In the genomic region with DNA sequence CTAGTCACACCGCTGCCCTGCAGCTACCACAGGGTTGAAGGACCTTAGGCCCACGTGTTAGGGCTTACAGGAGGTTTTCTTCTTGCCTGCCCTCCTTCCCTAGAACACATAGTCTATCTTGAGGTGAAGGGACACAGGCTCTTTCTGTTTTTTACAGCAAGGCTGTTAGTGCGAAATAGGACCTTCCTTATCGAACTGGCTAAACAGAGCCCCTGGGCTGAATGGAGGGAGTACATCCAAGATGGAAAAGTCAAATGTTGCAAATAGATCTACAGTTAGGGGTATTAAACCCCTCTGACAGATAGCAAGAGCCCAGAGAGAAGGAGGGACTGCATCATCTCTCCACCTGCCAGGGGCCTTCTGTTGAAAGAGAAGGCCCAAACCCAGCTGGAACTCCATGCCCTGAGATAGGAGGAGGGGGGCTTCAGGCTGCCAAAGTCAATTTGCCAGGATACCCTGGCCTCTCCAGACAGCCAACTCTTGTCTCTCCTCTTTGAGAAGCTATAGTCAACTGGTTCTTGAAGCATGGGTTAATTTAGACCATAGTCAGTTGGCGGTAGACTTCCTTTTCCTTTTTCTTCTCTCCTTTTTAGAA, we compare ENCODE assay signal across 12 mouse cellular contexts. TPM values are rescaled to one million over a fixed set of nuclear protein-coding genes. Genes with fewer than 3 reads are reported as not detected.
DNase-seq lines count a peak whose midpoint lies in the region; ATAC-seq and TF ChIP-seq lines count a peak whose summit lies in the region.
"Had no signal": no experiment of that assay in that cellular context is flagged by ENCODE, and none has a peak within 500 bp of the region (broad histone marks: within the 10 kb centered on the region; RNA-seq: fewer than 3 reads in every experiment).

No protein-coding gene starts in this region.

- 59% methylated on average over 5 of the region's 5 CpGs for WGBS in lung, embryonic 16.5 days
- WGBS in lung, adult 2 months = 67% methylated on average over 5 of the region's 5 CpGs
- 48% methylated on average over 5 of the region's 5 CpGs for WGBS in midbrain, embryonic 11.5 days

- peaks cover 13% of the 10 kb centered on the region for H3K4me1 ChIP-seq in lung, embryonic 16.5 days (replicated peaks; ENCODE audit: control insufficient read depth, insufficient read depth, low read length)
- peaks cover 2% of the 10 kb centered on the region; the same call in 1 of the 2 replicates for H3K4me1 ChIP-seq in lung, adult 2 months (ENCODE audit: control insufficient read depth, insufficient read depth, low read length)
- peaks cover 57% of the 10 kb centered on the region for H3K4me1 ChIP-seq in midbrain, embryonic 11.5 days (ENCODE audit: control insufficient read depth, insufficient read depth, low read length)

- DNase-seq in cerebellum, postnatal 14 days = peak; percentile 52 to 65
- DNase-seq in lung, adult 2 months = no peak
- DNase-seq in midbrain, embryonic 11.5 days (ENCODE audit: low spot score, missing footprints) = peak; percentile 91
- no peak for DNase-seq in right cerebral cortex, postnatal 36 days (ENCODE audit: low spot score in 2 of 2)
- DNase-seq in gastrocnemius, postnatal 25 days = no peak
- no peak for DNase-seq in gastrocnemius, postnatal 36 days
- DNase-seq: B cell, adult 2 months had no signal

- H3K4me3 ChIP-seq in lung, embryonic 16.5 days (ENCODE audit: low read length) = no peak overlapping the region
- no peak overlapping the region for H3K4me3 ChIP-seq in lung, adult 2 months (replicated peaks; ENCODE audit: extremely low read depth, low read depth, low read length)
- H3K4me3 ChIP-seq in midbrain, embryonic 11.5 days (ENCODE audit: low read depth, low read length) = peak overlapping the region; percentile 39

- no peak for TF ChIP-seq CTCF in lung, adult 2 months (IDR thresholded peaks at IDR 0.05; ENCODE audit: insufficient read depth, low read length)

- H3K27ac ChIP-seq in lung, embryonic 16.5 days (ENCODE audit: low read length) = no peak overlapping the region
- no peak overlapping the region; the same call in 1 of the 2 replicates for H3K27ac ChIP-seq in midbrain, embryonic 11.5 days (ENCODE audit: low read depth, low read length)

- intact Hi-C loops in gastrocnemius, postnatal 36 days (cut with DNase I) = no loop called here

- H3K9ac ChIP-seq in lung, embryonic 16.5 days (ENCODE audit: low read length) = no peak overlapping the region
- peak overlapping the region; percentile 75 for H3K9ac ChIP-seq in midbrain, embryonic 11.5 days (ENCODE audit: low read length)

- H3K4me2 ChIP-seq in lung, embryonic 16.5 days (ENCODE audit: low read depth, low read length) = peak overlapping the region; percentile 63; the same call in 1 of the 2 replicates
- H3K4me2 ChIP-seq in midbrain, embryonic 11.5 days = peak overlapping the region; percentile 72

- no peaks in the 10 kb centered on the region for H3K36me3 ChIP-seq in lung, embryonic 16.5 days (ENCODE audit: control insufficient read depth, insufficient read depth, low read length)
- H3K36me3 ChIP-seq in midbrain, embryonic 11.5 days (ENCODE audit: control insufficient read depth, insufficient read depth, low read length) = no peaks in the 10 kb centered on the region

- TF ChIP-seq POLR2A in lung, adult 2 months (IDR thresholded peaks at IDR 0.05; ENCODE audit: borderline replicate concordance, extremely low read depth, low read depth, low read length) = no peak

- no peak for ATAC-seq in cerebellum, adult (ENCODE audit: insufficient number of reproducible peaks, low FRiP score, low TSS enrichment)
- ATAC-seq in lung, embryonic 16.5 days (ENCODE audit: low read depth) = no peak; the same call in 1 of the 2 replicates
- no peak for ATAC-seq in midbrain, embryonic 11.5 days (ENCODE audit: low FRiP score)

- peaks cover 77% of the 10 kb centered on the region for H3K27me3 ChIP-seq in lung, embryonic 16.5 days (ENCODE audit: control insufficient read depth, insufficient read depth, low read depth, low read length)
- peaks cover 51% of the 10 kb centered on the region for H3K27me3 ChIP-seq in midbrain, embryonic 11.5 days (ENCODE audit: control insufficient read depth, insufficient read depth, low read length)

- H3K9me3 ChIP-seq in lung, embryonic 16.5 days (ENCODE audit: control insufficient read depth, low read length) = no peaks in the 10 kb centered on the region
- no peaks in the 10 kb centered on the region for H3K9me3 ChIP-seq in midbrain, embryonic 11.5 days (ENCODE audit: control insufficient read depth, low read length)

RNA-seq across cellular contexts. Expression of a gene that starts 0.7 kb away (rescaled TPM):
- not detected in 2 replicates for polyA plus RNA-seq in lung, embryonic 16.5 days (2015; fragmentation: Nextera tagmentation; extraction: Ambion mirVana)
- not detected in 2 replicates for polyA plus RNA-seq in lung, adult 2 months (2012; rRNA removed)
- 0.62 and 0.64 TPM in 2 replicates for polyA plus RNA-seq in midbrain, embryonic 11.5 days (2014; fragmentation: Nextera tagmentation; extraction: Ambion mirVana)
- total RNA-seq in gastrocnemius, postnatal 25 days (2021) = not detected
- total RNA-seq in gastrocnemius, postnatal 36 days (2021) = not detected
- total RNA-seq: gastrocnemius, adult 8-10 months had no signal
- polyA plus RNA-seq: lung, postnatal 0 days had no signal

RNA-seq across cellular contexts. Expression of a gene that starts 13.8 kb away (rescaled TPM):
- polyA plus RNA-seq in lung, embryonic 16.5 days (2015; fragmentation: Nextera tagmentation; extraction: Ambion mirVana) = not detected in 2 replicates
- 0.06 TPM in 1 of 2 replicates, not detected in the other for polyA plus RNA-seq in lung, adult 2 months (2012; rRNA removed)
- polyA plus RNA-seq in midbrain, embryonic 11.5 days (2014; fragmentation: Nextera tagmentation; extraction: Ambion mirVana) = 14.6 and 15.8 TPM in 2 replicates
- total RNA-seq in gastrocnemius, postnatal 25 days (2021) = not detected
- total RNA-seq in gastrocnemius, postnatal 36 days (2021) = not detected
- total RNA-seq: gastrocnemius, adult 8-10 months had no signal
- polyA plus RNA-seq: lung, postnatal 0 days had no signal

RNA-seq across cellular contexts. Expression of a gene that starts 23.6 kb away (rescaled TPM):
- polyA plus RNA-seq in lung, embryonic 16.5 days (2015; fragmentation: Nextera tagmentation; extraction: Ambion mirVana) = not detected in 2 replicates
- not detected in 2 replicates for polyA plus RNA-seq in lung, adult 2 months (2012; rRNA removed)
- 5.8 and 6.3 TPM in 2 replicates for polyA plus RNA-seq in midbrain, embryonic 11.5 days (2014; fragmentation: Nextera tagmentation; extraction: Ambion mirVana)
- not detected for total RNA-seq in gastrocnemius, postnatal 25 days (2021)
- total RNA-seq in gastrocnemius, postnatal 36 days (2021) = not detected
- total RNA-seq: gastrocnemius, adult 8-10 months had no signal

RNA-seq across cellular contexts. Expression of a gene that starts 38.7 kb away (rescaled TPM):
- not detected in 2 replicates for polyA plus RNA-seq in lung, embryonic 16.5 days (2015; fragmentation: Nextera tagmentation; extraction: Ambion mirVana)
- polyA plus RNA-seq in lung, adult 2 months (2012; rRNA removed) = not detected in 2 replicates
- 0.41 and 0.45 TPM in 2 replicates for polyA plus RNA-seq in midbrain, embryonic 11.5 days (2014; fragmentation: Nextera tagmentation; extraction: Ambion mirVana)
- total RNA-seq in gastrocnemius, postnatal 25 days (2021) = not detected
- not detected for total RNA-seq in gastrocnemius, postnatal 36 days (2021)
- total RNA-seq: gastrocnemius, adult 8-10 months; left cerebral cortex, adult 2 months had no signal
- polyA plus RNA-seq: lung, postnatal 0 days had no signal

Comparison
In these comparisons a context has a peak if more than half of its experiments do, and no peak if none do; other contexts are left out.
1. DNase-seq: peak in cerebellum, postnatal 14 days (2 of 2) and midbrain, embryonic 11.5 days (single experiment); none in lung, adult 2 months (single experiment), right cerebral cortex, postnatal 36 days (0 of 2), gastrocnemius, postnatal 25 days (single experiment) and gastrocnemius, postnatal 36 days (0 of 2).
2. RNA of a gene that starts 13.8 kb away (polyA plus RNA-seq): 14.6 to 15.8 TPM in midbrain, embryonic 11.5 days; 0.06 TPM in lung, adult 2 months and not detected in lung, embryonic 16.5 days; every median in the first group is over 10 times any median in the second.